Mouse (Mus musculus) bone marrow macrophage, adult 2 months (primary cell): ENCODE data around the gene Rffl.

ENCODE experiments used
- CTCF ChIP-seq: IDR thresholded peaks from 2 replicates; pipeline ENCODE4 v1.5.1; 2012; ENCODE audit warnings: low read depth, mild to moderate bottlenecking, low read length, moderate library complexity
- POLR2A ChIP-seq: IDR thresholded peaks from 2 replicates; pipeline ENCODE4 v1.6.1; 2012; ENCODE audit warnings: mild to moderate bottlenecking, low read depth, low read length, borderline replicate concordance

- TF ChIP-seq CTCF (no peak), POLR2A (no peak)
Observed at GRCm38 (mm10) chr11:82808485-82808884, 62.5 kb downstream of the Rffl start.
